Mouse (Mus musculus): ENCODE measurements around the gene Ccdc33. TPM values are rescaled to one million over a fixed set of nuclear protein-coding genes. Genes with fewer than 3 reads are reported as not detected.

The Ccdc33 gene
- polyA plus RNA-seq, 1 experiment: 7.8 TPM

DNA sequence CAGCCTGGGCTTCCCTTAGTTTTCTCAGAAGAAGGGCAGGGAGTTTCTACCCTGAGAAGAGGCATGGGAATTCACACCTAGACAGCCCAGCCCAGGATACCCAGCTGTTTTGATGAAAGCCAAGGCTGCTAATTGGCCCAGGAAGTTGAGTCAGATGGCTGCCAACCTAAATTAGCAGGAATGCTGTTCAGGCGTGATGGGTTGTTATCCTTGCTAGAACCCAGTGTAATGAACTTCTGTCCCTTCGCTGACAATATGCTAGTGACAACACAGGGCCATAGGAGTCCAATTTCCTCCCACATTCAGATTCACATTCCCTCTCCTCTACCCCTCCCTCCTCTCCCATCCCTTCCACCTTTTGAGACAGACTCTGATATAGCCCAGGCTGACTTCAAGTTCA, 105.7 kb downstream of the Ccdc33 start:
- DNase-seq: no peak
- TF ChIP-seq POLR2A (IDR thresholded peaks at IDR 0.05; ENCODE audit: borderline replicate concordance, extremely low read depth, low read depth, low read length) (no peak), CTCF (IDR thresholded peaks at IDR 0.05; ENCODE audit: insufficient read depth, low read length) (no peak)
- Histone ChIP-seq H3K4me1 (ENCODE audit: control insufficient read depth, insufficient read depth, low read length) (0 out of 2 replicates have a peak, but pooled peaks cover 2% of the 10 kb centered on the region), H3K4me3 (replicated peaks; ENCODE audit: extremely low read depth, low read depth, low read length) (no peak overlapping the region)
- WGBS: 70% methylated on average over 2 of the region's 2 CpGs

- no peak for DNase-seq
- no peak for TF ChIP-seq POLR2A (IDR thresholded peaks at IDR 0.05; ENCODE audit: borderline replicate concordance, extremely low read depth, low read depth, low read length)
- TF ChIP-seq CTCF (IDR thresholded peaks at IDR 0.05; ENCODE audit: insufficient read depth, low read length): no peak
- H3K4me3 ChIP-seq (replicated peaks; ENCODE audit: extremely low read depth, low read depth, low read length): no peak overlapping the region
- 75% methylated on average over 2 of the region's 2 CpGs for WGBS
- 0 out of 2 replicates have a peak, but pooled peaks cover 2% of the 10 kb centered on the region for H3K4me1 ChIP-seq (ENCODE audit: control insufficient read depth, insufficient read depth, low read length)
Measured at GRCm38 (mm10) chr9:58012486-58012885, 106.1 kb downstream of the Ccdc33 start.

DNA sequence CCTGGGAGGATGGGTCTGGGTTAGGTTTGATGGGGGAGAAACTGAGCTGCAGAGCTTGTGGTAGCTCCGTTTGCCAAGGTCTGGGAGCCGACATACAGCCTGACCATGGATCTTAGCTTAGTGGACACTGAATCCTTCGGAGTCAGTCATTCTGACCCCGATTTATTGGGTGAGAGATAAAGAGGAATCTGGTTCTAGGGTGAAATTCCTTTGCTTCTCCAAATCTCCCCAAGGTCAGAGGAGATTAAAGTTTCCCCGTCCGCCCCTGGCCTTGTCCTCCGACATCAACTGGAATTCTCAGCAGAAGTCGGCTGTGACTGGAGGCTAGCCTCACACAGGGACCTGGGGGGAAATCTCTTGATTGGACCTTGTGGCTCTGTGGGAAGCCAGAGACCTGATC, 107.1 kb downstream of the Ccdc33 start:
- H3K4me3 ChIP-seq (replicated peaks; ENCODE audit: extremely low read depth, low read depth, low read length): no peak overlapping the region
- WGBS: 80% methylated on average over 8 of the region's 8 CpGs
- no peak for TF ChIP-seq POLR2A (IDR thresholded peaks at IDR 0.05; ENCODE audit: borderline replicate concordance, extremely low read depth, low read depth, low read length)
- TF ChIP-seq CTCF (IDR thresholded peaks at IDR 0.05; ENCODE audit: insufficient read depth, low read length): no peak
- 0 out of 2 replicates have a peak, but pooled peaks cover 2% of the 10 kb centered on the region for H3K4me1 ChIP-seq (ENCODE audit: control insufficient read depth, insufficient read depth, low read length)
- no peak for DNase-seq

- Histone ChIP-seq H3K4me3 (replicated peaks; ENCODE audit: extremely low read depth, low read depth, low read length) (no peak overlapping the region), H3K4me1 (ENCODE audit: control insufficient read depth, insufficient read depth, low read length) (0 out of 2 replicates have a peak, but pooled peaks cover 2% of the 10 kb centered on the region)
- TF ChIP-seq CTCF (IDR thresholded peaks at IDR 0.05; ENCODE audit: insufficient read depth, low read length): no peak
- TF ChIP-seq POLR2A (IDR thresholded peaks at IDR 0.05; ENCODE audit: borderline replicate concordance, extremely low read depth, low read depth, low read length): no peak
- WGBS: 37% methylated on average over 7 of the region's 7 CpGs
- DNase-seq: no peak
Measured at GRCm38 (mm10) chr9:58011027-58011426, 107.6 kb downstream of the Ccdc33 start.

GRCm38 (mm10) chr9:58009588-58009987, 109.0 kb downstream of the Ccdc33 start:
- Histone ChIP-seq H3K4me3 (replicated peaks; ENCODE audit: extremely low read depth, low read depth, low read length) (no peak overlapping the region), H3K4me1 (ENCODE audit: control insufficient read depth, insufficient read depth, low read length) (0 out of 2 replicates have a peak, but pooled peaks cover 2% of the 10 kb centered on the region)
- DNase-seq: no peak
- 72% methylated on average over 3 of the region's 3 CpGs for WGBS
- no peak for TF ChIP-seq CTCF (IDR thresholded peaks at IDR 0.05; ENCODE audit: insufficient read depth, low read length)
- no peak for TF ChIP-seq POLR2A (IDR thresholded peaks at IDR 0.05; ENCODE audit: borderline replicate concordance, extremely low read depth, low read depth, low read length)

DNA sequence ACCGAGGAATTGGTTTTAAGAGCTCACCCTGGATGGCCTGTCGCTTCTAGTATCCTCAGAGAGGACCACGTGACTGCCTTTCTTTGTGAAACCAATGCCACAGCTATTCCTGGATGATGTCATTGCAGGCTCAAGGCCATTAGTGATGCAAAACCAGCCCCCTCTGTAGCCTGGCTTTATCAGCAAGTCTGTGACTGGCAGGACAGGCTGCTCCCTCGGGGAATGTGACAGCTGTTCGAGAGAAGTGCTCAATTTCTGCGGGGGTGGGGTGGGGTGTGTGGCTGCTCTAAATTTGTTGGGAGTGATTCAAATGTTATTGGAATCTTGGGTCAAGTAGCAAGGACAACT, 109.6 kb downstream of the Ccdc33 start:
- Histone ChIP-seq H3K4me1 (ENCODE audit: control insufficient read depth, insufficient read depth, low read length) (0 out of 2 replicates have a peak, but pooled peaks cover 2% of the 10 kb centered on the region), H3K4me3 (replicated peaks; ENCODE audit: extremely low read depth, low read depth, low read length) (no peak overlapping the region)
- no peak for TF ChIP-seq POLR2A (IDR thresholded peaks at IDR 0.05; ENCODE audit: borderline replicate concordance, extremely low read depth, low read depth, low read length)
- TF ChIP-seq CTCF (IDR thresholded peaks at IDR 0.05; ENCODE audit: insufficient read depth, low read length): no peak
- no peak for DNase-seq
- WGBS: 18% methylated on average over 6 of the region's 6 CpGs

DNA sequence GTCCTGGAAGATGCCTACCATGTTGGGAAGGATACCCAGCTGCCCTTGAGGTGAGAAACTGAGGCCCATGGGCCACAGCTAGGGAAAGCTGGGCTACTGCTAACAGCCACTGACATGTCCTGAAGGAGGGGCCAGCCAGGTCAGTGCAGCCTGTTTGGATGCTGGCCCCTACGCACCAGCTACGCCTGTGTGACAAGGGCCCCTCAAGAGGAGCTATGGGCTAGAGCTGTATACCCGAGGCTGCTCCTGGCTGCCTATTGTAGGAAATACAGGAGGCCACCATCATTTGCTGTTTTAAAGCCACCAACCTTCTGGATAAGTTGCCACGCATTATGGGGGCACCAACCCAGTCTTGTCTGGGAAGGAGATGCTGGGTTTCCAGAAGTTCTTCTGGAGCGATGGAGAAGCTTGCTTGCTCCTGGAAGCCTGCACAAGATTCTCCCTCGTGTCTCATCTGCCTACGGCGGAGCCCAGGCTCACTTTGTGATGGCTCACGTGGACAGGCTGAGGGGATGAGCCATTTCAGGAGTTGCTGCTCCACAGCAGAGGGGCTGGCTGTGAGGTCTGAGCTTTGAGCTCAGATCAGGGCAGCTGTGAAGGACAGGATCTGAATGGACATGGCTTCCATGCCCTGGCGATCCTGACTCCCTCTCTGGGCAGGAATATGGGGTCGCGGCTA, 110.1 kb downstream of the Ccdc33 start:
- Histone ChIP-seq H3K4me3 (replicated peaks; ENCODE audit: extremely low read depth, low read depth, low read length) (no peak overlapping the region), H3K4me1 (ENCODE audit: control insufficient read depth, insufficient read depth, low read length) (0 out of 2 replicates have a peak, but pooled peaks cover 2% of the 10 kb centered on the region)
- 74% methylated on average over 12 of the region's 12 CpGs for WGBS
- no peak for DNase-seq
- TF ChIP-seq POLR2A (IDR thresholded peaks at IDR 0.05; ENCODE audit: borderline replicate concordance, extremely low read depth, low read depth, low read length): no peak
- TF ChIP-seq CTCF (IDR thresholded peaks at IDR 0.05; ENCODE audit: insufficient read depth, low read length): no peak

DNA sequence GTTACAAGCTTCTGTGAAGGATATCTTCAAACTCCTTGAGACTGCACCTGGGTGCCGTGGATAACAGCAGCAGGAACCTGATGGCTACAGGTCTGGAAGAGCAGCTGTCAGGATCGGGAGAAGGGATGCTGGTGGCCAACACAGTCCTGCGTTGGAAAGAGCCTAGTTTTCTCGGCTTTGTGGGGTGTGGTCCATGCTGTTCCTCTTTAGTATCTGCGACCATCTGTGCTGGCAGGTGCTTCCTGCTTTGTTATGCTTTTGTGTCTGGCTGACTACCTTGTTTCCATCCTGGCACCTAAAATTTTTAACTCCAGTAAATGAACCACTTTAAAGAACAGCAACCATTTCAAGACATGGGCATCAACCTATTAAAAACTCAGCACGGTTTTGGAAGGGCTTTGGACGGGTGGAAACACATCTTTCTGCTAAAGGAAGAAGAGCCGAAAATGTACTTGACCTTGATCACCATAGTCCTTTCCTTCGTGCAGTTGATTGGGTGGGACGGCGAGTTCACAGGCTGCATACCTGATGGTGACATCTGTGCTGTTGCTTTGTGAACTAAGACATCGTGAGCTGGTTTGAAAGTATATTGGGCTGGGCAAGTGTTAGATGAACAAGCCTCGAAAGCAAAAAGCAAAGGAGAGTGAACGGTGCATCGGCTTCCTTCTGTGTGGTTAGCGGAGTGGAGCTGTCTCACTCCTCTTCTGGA, 112.7 kb downstream of the Ccdc33 start, which contains the start of gene Cyp11a1:
Gene Cyp11a1 (plus strand): TSS at position 659 of the 709 bp plus-strand sequence.
- no peak within 1 kb of the TSS for H3K4me3 ChIP-seq (replicated peaks; ENCODE audit: extremely low read depth, low read depth, low read length)

GRCm38 (mm10) chr9:58003272-58003671, 115.4 kb downstream of the Ccdc33 start:
- WGBS: 9% methylated on average over 2 of the region's 2 CpGs
- no peak overlapping the region for H3K4me3 ChIP-seq (replicated peaks; ENCODE audit: extremely low read depth, low read depth, low read length)
- no peak for DNase-seq
- no peaks in the 10 kb centered on the region for H3K4me1 ChIP-seq (ENCODE audit: control insufficient read depth, insufficient read depth, low read length)
- no peak for TF ChIP-seq CTCF (IDR thresholded peaks at IDR 0.05; ENCODE audit: insufficient read depth, low read length)
- no peak for TF ChIP-seq POLR2A (IDR thresholded peaks at IDR 0.05; ENCODE audit: borderline replicate concordance, extremely low read depth, low read depth, low read length)

More for the DNA sequence above, 112.7 kb downstream of the Ccdc33 start, which contains the start of gene Cyp11a1:
- DNase-seq: no peak
- H3K4me1 ChIP-seq (ENCODE audit: control insufficient read depth, insufficient read depth, low read length): 0 out of 2 replicates have a peak, but pooled peaks cover 2% of the 10 kb centered on the region
- TF ChIP-seq CTCF (IDR thresholded peaks at IDR 0.05; ENCODE audit: insufficient read depth, low read length) (no peak), POLR2A (IDR thresholded peaks at IDR 0.05; ENCODE audit: borderline replicate concordance, extremely low read depth, low read depth, low read length) (no peak)
- WGBS: 71% methylated on average over 16 of the region's 16 CpGs
